In genomic region chr4:44983131-44983740, GRCm38 (mm10) we compare ENCODE assay signal across 11 mouse cellular contexts. TPM values are rescaled to one million over a fixed set of nuclear protein-coding genes. Genes with fewer than 3 reads are reported as not detected.
DNase-seq lines count a peak whose midpoint lies in the region; ATAC-seq lines count a peak whose summit lies in the region.
"Had no signal": no experiment of that assay in that cellular context is flagged by ENCODE, and none has a peak within 500 bp of the region (broad histone marks: within the 10 kb centered on the region; RNA-seq: fewer than 3 reads in every experiment).

No protein-coding gene starts in this region.

- no peak for ATAC-seq in heart, embryonic 12.5 days (ENCODE audit: insufficient number of reproducible peaks, low FRiP score)
- ATAC-seq in kidney, embryonic 16.5 days (ENCODE audit: low FRiP score, low TSS enrichment), result no peak
- ATAC-seq: forebrain, embryonic 15.5 days had no signal

- peaks cover 45% of the 10 kb centered on the region for H3K36me3 ChIP-seq in heart, embryonic 12.5 days
- H3K36me3 ChIP-seq in kidney, embryonic 16.5 days (ENCODE audit: insufficient read depth, low read length), result peaks cover 24% of the 10 kb centered on the region

- H3K4me2 ChIP-seq in heart, embryonic 12.5 days, result peak overlapping the region; percentile 88
- H3K4me2 ChIP-seq in kidney, embryonic 16.5 days (replicated peaks; ENCODE audit: low read depth, low read length), result peak overlapping the region; percentile 85
- H3K4me2 ChIP-seq: forebrain, embryonic 15.5 days had no signal

- no peaks in the 10 kb centered on the region for H3K9me3 ChIP-seq in heart, embryonic 12.5 days (replicated peaks)
- no peaks in the 10 kb centered on the region for H3K9me3 ChIP-seq in kidney, embryonic 16.5 days (ENCODE audit: low read length)
- H3K9me3 ChIP-seq: forebrain, embryonic 15.5 days; hindbrain, embryonic 12.5 days had no signal

- no peak overlapping the region for H3K27ac ChIP-seq in heart, embryonic 12.5 days (ENCODE audit: poor library complexity, severe bottlenecking)
- H3K27ac ChIP-seq in kidney, embryonic 16.5 days (ENCODE audit: low read length), result no peak overlapping the region
- H3K27ac ChIP-seq: forebrain, embryonic 15.5 days; hindbrain, embryonic 12.5 days had no signal

- peak overlapping the region; percentile 64; the same call in 1 of the 2 replicates for H3K4me3 ChIP-seq in heart, embryonic 12.5 days
- no peak overlapping the region; the same call in 1 of the 2 replicates for H3K4me3 ChIP-seq in kidney, embryonic 16.5 days (ENCODE audit: low read length)
- H3K4me3 ChIP-seq: forebrain, embryonic 15.5 days; hindbrain, embryonic 12.5 days had no signal

- WGBS in heart, embryonic 12.5 days, result 52% methylated on average over 10 of the region's 10 CpGs
- WGBS in kidney, embryonic 16.5 days, result 80% methylated on average over 10 of the region's 10 CpGs

- intact Hi-C loops in left cerebral cortex, postnatal 14 days (cut with DNase I), result no loop called here

- no peaks in the 10 kb centered on the region for H3K27me3 ChIP-seq in heart, embryonic 12.5 days (replicated peaks)
- H3K27me3 ChIP-seq in kidney, embryonic 16.5 days (ENCODE audit: insufficient read depth, low read length), result no peaks in the 10 kb centered on the region
- H3K27me3 ChIP-seq: forebrain, embryonic 15.5 days; hindbrain, embryonic 12.5 days had no signal

- peak overlapping the region; percentile 80; the same call in 1 of the 2 replicates for H3K9ac ChIP-seq in heart, embryonic 12.5 days
- no peak overlapping the region for H3K9ac ChIP-seq in kidney, embryonic 16.5 days (replicated peaks; ENCODE audit: low read length)
- H3K9ac ChIP-seq: forebrain, embryonic 15.5 days; hindbrain, embryonic 12.5 days had no signal

- no peak for DNase-seq in heart, adult 9 months (ENCODE audit: low spot score in 2 of 2)
- DNase-seq in ovary, adult 18-20 months (ENCODE audit: low spot score), result peak; percentile 51
- DNase-seq in ovary, postnatal 14 days (ENCODE audit: low spot score), result no peak
- peak; percentile 50 for DNase-seq in yolk sac, embryonic 10.5 days (ENCODE audit: low spot score)
- DNase-seq in layer of hippocampus, adult 8-10 months (ENCODE audit: low spot score in 2 of 2), result no peak
- DNase-seq in left cerebral cortex, postnatal 14 days (ENCODE audit: low spot score in 2 of 2), result no peak
- DNase-seq: lung, postnatal 4 days had no signal

- H3K4me1 ChIP-seq in heart, embryonic 12.5 days (replicated peaks), result peaks cover 30% of the 10 kb centered on the region
- peaks cover 33% of the 10 kb centered on the region for H3K4me1 ChIP-seq in kidney, embryonic 16.5 days (ENCODE audit: insufficient read depth, low read length)

RNA-seq across cellular contexts. Expression of gene Grhpr, which starts 2.0 kb away (rescaled TPM):
- polyA plus RNA-seq in heart, embryonic 12.5 days (2016; fragmentation: Nextera tagmentation; extraction: Ambion mirVana), result 89.0 and 89.3 TPM in 2 replicates
- polyA plus RNA-seq in kidney, embryonic 16.5 days (2015; fragmentation: Nextera tagmentation; extraction: Ambion mirVana), result 115 and 124 TPM in 2 replicates
- total RNA-seq in layer of hippocampus, adult 8-10 months (2022), result 10 to 100 TPM; 25.5 to 33.4 (median 30.7) TPM
- total RNA-seq in left cerebral cortex, postnatal 14 days (2021), result 10 to 100 TPM; 13.7 to 17.2 TPM

RNA-seq across cellular contexts. Expression of gene Zbtb5, which starts 29.0 kb away (rescaled TPM):
- 19.5 and 20.4 TPM in 2 replicates for polyA plus RNA-seq in heart, embryonic 12.5 days (2016; fragmentation: Nextera tagmentation; extraction: Ambion mirVana)
- polyA plus RNA-seq in kidney, embryonic 16.5 days (2015; fragmentation: Nextera tagmentation; extraction: Ambion mirVana), result 25.2 and 27.9 TPM in 2 replicates
- 10 to 100 TPM in 1 of 4 experiments, 1 to 10 TPM in 3; 9.4 to 10.6 (median 9.7) TPM for total RNA-seq in layer of hippocampus, adult 8-10 months (2022)
- total RNA-seq in left cerebral cortex, postnatal 14 days (2021), result 10 to 100 TPM; 10.9 to 12.3 TPM

RNA-seq across cellular contexts. Expression of gene Polr1e, which starts 35.1 kb away (rescaled TPM):
- 52.1 and 63.0 TPM in 2 replicates for polyA plus RNA-seq in heart, embryonic 12.5 days (2016; fragmentation: Nextera tagmentation; extraction: Ambion mirVana)
- 39.9 and 43.0 TPM in 2 replicates for polyA plus RNA-seq in kidney, embryonic 16.5 days (2015; fragmentation: Nextera tagmentation; extraction: Ambion mirVana)
- 10 to 100 TPM in 3 of 4 experiments, 1 to 10 TPM in 1; 9.1 to 12.0 (median 11.4) TPM for total RNA-seq in layer of hippocampus, adult 8-10 months (2022)
- 10 to 100 TPM; 16.1 to 17.5 TPM for total RNA-seq in left cerebral cortex, postnatal 14 days (2021)

Comparison
In these comparisons a context has a peak if more than half of its experiments do, and no peak if none do; other contexts are left out.
1. DNase-seq: peak in ovary, adult 18-20 months (single experiment) and yolk sac, embryonic 10.5 days (single experiment); none in heart, adult 9 months (0 of 2), ovary, postnatal 14 days (single experiment), layer of hippocampus, adult 8-10 months (0 of 2) and left cerebral cortex, postnatal 14 days (0 of 2).